Mouse (Mus musculus) heart, postnatal 0 days (tissue): Measurements from ENCODE around the gene Tmprss4.

Source experiments
- CTCF ChIP-seq: IDR thresholded peaks from 2 replicates; pipeline ENCODE4 v1.5.1; 2016; ENCODE audit warnings: antibody characterized with exemption, control low read depth, low read depth
- EP300 ChIP-seq: IDR thresholded peaks from 2 replicates; pipeline ENCODE4 v1.6.1; 2016; ENCODE audit warnings: antibody characterized with exemption, low read depth

DNA sequence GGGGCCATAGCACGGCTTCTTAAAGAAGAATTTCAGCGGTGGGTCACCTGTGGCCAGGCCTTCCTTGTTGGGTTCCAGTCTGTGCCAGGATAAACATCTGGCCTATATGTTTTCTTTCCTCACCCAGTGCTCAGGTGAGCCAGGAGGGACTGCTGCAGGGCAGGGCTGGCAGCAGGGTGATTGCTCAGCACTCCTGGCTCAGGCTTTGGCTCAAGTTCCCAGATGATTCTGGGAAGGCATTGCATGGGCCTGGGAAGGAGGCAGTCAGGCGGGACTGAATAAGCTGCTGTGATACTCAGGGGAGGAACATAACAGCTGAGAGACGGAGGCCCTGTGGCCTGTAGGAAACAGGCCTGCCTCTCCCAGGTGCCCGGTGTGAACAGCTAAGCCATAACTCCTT is 1.3 kb upstream of the Tmprss4 start:
- no peak for TF ChIP-seq CTCF
- TF ChIP-seq EP300, result no peak
